Mouse (Mus musculus) neural tube, embryonic 13.5 days (tissue): ENCODE data around the gene Zfp423. TPM values are rescaled to one million over a fixed set of nuclear protein-coding genes. Genes with fewer than 3 reads are reported as not detected.

Experiments used
- ATAC-seq: fragments of 200-750 bp; cut with Nextera tagmentation; 2 replicates; pipeline ENCODE4 v1.8.0; 2017; ENCODE audit warnings: low read depth, mild to moderate bottlenecking, moderate TSS enrichment, moderate library complexity
- H3K27ac ChIP-seq: fragments of 300-500 bp; sonication (generic); replicated peaks from 2 replicates; pipeline ENCODE4 v1.5.1; 2015; ENCODE audit warnings: moderate library complexity, mild to moderate bottlenecking, inconsistent platforms
- H3K27me3 ChIP-seq: fragments of 300-500 bp; sonication (generic); 2 replicates; pipeline ENCODE4 v1.6.1; 2015; ENCODE audit warnings: mild to moderate bottlenecking, inconsistent platforms
- H3K36me3 ChIP-seq: fragments of 300-500 bp; sonication (generic); 2 replicates; pipeline ENCODE4 v1.6.1; 2015; ENCODE audit warnings: mild to moderate bottlenecking, inconsistent platforms
- H3K4me1 ChIP-seq: fragments of 300-500 bp; sonication (generic); replicated peaks from 2 replicates; pipeline ENCODE4 v1.6.1; 2015; ENCODE audit warnings: inconsistent platforms
- H3K4me2 ChIP-seq: fragments of 300-500 bp; sonication (generic); 2 replicates; pipeline ENCODE4 v1.6.1; 2015; ENCODE audit warnings: inconsistent platforms, mild to moderate bottlenecking, moderate library complexity
- H3K4me3 ChIP-seq: fragments of 300-500 bp; sonication (generic); 2 replicates; pipeline ENCODE4 v1.5.1; 2015; ENCODE audit warnings: mild to moderate bottlenecking, inconsistent platforms
- H3K9ac ChIP-seq: fragments of 300-500 bp; sonication (generic); 2 replicates; pipeline ENCODE4 v1.6.1; 2015; ENCODE audit warnings: moderate library complexity, mild to moderate bottlenecking, inconsistent platforms
- H3K9me3 ChIP-seq: fragments of 300-500 bp; sonication (generic); 2 replicates; pipeline ENCODE4 v1.6.1; 2016; ENCODE audit warnings: inconsistent platforms
- WGBS: fragments of 180-500 bp; shearing (Covaris S2); methylation state at CpG from one replicate; pipeline ENCODE4 v1.1.7; 2015; 5-methylcytosine and 5-hydroxymethylcytosine counted together
- polyA plus RNA-seq: library from polyadenylated mRNA; unstranded; fragments of >200 nt; fragmentation: Nextera tagmentation; extraction: Ambion mirVana; gene quantifications from 2 replicates; pipeline ENCODE4 v1.2.1, GENCODE M21; 2015

The Zfp423 gene
- polyA plus RNA-seq, result 35.5 and 57.9 TPM in 2 replicates

- H3K36me3 ChIP-seq, result no peaks in the 10 kb centered on the region
- H3K27ac ChIP-seq, result peak within 1 kb of the TSS; percentile 99
- peaks cover 9% of the 10 kb centered on the region; the same call in 1 of the 2 replicates for H3K27me3 ChIP-seq
- 1% methylated on average over 37 of the region's 48 CpGs for WGBS
- peak; percentile 13; the same call in 1 of the 2 replicates for ATAC-seq
- peak within 1 kb of the TSS; percentile 95 for H3K4me2 ChIP-seq
- H3K9me3 ChIP-seq, result no peaks in the 10 kb centered on the region
- peak within 1 kb of the TSS; percentile 98 for H3K9ac ChIP-seq
- H3K4me1 ChIP-seq, result peaks cover 70% of the 10 kb centered on the region
- peak within 1 kb of the TSS; percentile 93 for H3K4me3 ChIP-seq
Observed at GRCm38 (mm10) chr8:87959320-87959920, at the start of gene Zfp423. Gene Zfp423 (minus strand): TSS chr8:87959595.

GRCm38 (mm10) chr8:88006811-88007210, 47.4 kb upstream of the Zfp423 start:
- Histone ChIP-seq H3K36me3 (no peaks in the 10 kb centered on the region), H3K27ac (no peak overlapping the region), H3K4me1 (peaks cover 3% of the 10 kb centered on the region), H3K9me3 (no peaks in the 10 kb centered on the region), H3K4me3 (no peak overlapping the region), H3K4me2 (no peak overlapping the region), H3K9ac (no peak overlapping the region), H3K27me3 (no peaks in the 10 kb centered on the region)
- 77% methylated on average over 5 of the region's 5 CpGs for WGBS
- ATAC-seq, result no peak

- no peaks in the 10 kb centered on the region for H3K36me3 ChIP-seq
- H3K4me2 ChIP-seq, result no peak overlapping the region
- 50% methylated on average over 5 of the region's 5 CpGs for WGBS
- ATAC-seq, result no peak
- no peaks in the 10 kb centered on the region for H3K9me3 ChIP-seq
- H3K4me1 ChIP-seq, result no peaks in the 10 kb centered on the region
- no peak overlapping the region for H3K27ac ChIP-seq
- no peaks in the 10 kb centered on the region for H3K27me3 ChIP-seq
- no peak overlapping the region for H3K4me3 ChIP-seq
- no peak overlapping the region for H3K9ac ChIP-seq
Observed at GRCm38 (mm10) chr8:87984778-87985177, 25.4 kb upstream of the Zfp423 start.

- 47% methylated on average over 8 of the region's 8 CpGs for WGBS
- Histone ChIP-seq H3K9me3 (no peaks in the 10 kb centered on the region), H3K27ac (no peak overlapping the region), H3K9ac (no peak overlapping the region), H3K4me3 (no peak overlapping the region), H3K4me1 (no peaks in the 10 kb centered on the region), H3K4me2 (no peak overlapping the region), H3K27me3 (no peaks in the 10 kb centered on the region), H3K36me3 (no peaks in the 10 kb centered on the region)
- no peak for ATAC-seq
Observed at GRCm38 (mm10) chr8:87984032-87984431, 24.6 kb upstream of the Zfp423 start.

GRCm38 (mm10) chr8:87982936-87983335, 23.5 kb upstream of the Zfp423 start:
- Histone ChIP-seq H3K9ac (no peak overlapping the region), H3K27me3 (no peaks in the 10 kb centered on the region), H3K36me3 (no peaks in the 10 kb centered on the region), H3K27ac (no peak overlapping the region), H3K4me3 (no peak overlapping the region), H3K9me3 (no peaks in the 10 kb centered on the region), H3K4me2 (no peak overlapping the region), H3K4me1 (no peaks in the 10 kb centered on the region)
- ATAC-seq, result no peak
- WGBS, result 85% methylated on average over 4 of the region's 4 CpGs

GRCm38 (mm10) chr8:87975466-87975809, 16.0 kb upstream of the Zfp423 start:
- no peak; the same call in 1 of the 2 replicates for ATAC-seq
- Histone ChIP-seq H3K4me3 (no peak overlapping the region), H3K4me2 (no peak overlapping the region), H3K9me3 (no peaks in the 10 kb centered on the region), H3K4me1 (peaks cover 20% of the 10 kb centered on the region), H3K27me3 (peaks cover 15% of the 10 kb centered on the region), H3K36me3 (no peaks in the 10 kb centered on the region), H3K9ac (no peak overlapping the region), H3K27ac (0 out of 2 replicates have a peak overlapping the region, but pooled peaks have one; percentile 30)
- WGBS, result 13% methylated on average over 1 of the region's 1 CpGs

GRCm38 (mm10) chr8:87974759-87975465, 15.5 kb upstream of the Zfp423 start:
- peak overlapping the region; percentile 34; the same call in 1 of the 2 replicates for H3K27ac ChIP-seq
- no peaks in the 10 kb centered on the region for H3K9me3 ChIP-seq
- ATAC-seq, result peak; percentile 47; the same call in 1 of the 2 replicates
- H3K27me3 ChIP-seq, result peaks cover 15% of the 10 kb centered on the region
- WGBS, result 2% methylated on average over 24 of the region's 24 CpGs
- peak overlapping the region; percentile 57 for H3K4me2 ChIP-seq
- peak overlapping the region; percentile 57 for H3K9ac ChIP-seq
- peak overlapping the region; percentile 27 for H3K4me3 ChIP-seq
- peaks cover 20% of the 10 kb centered on the region for H3K4me1 ChIP-seq
- no peaks in the 10 kb centered on the region for H3K36me3 ChIP-seq

- 11% methylated on average over 21 of the region's 21 CpGs for whole genome bisulfite sequencing
- Histone ChIP-seq H3K9me3 (no peaks in the 10 kb centered on the region), H3K27me3 (peaks cover 15% of the 10 kb centered on the region), H3K4me2 (peak overlapping the region; percentile 57), H3K4me1 (peaks cover 20% of the 10 kb centered on the region), H3K9ac (peak overlapping the region; percentile 57), H3K4me3 (peak overlapping the region; percentile 27), H3K27ac (peak overlapping the region; percentile 34; the same call in 1 of the 2 replicates), H3K36me3 (no peaks in the 10 kb centered on the region)
- no peak for ATAC-seq
Observed at GRCm38 (mm10) chr8:87974122-87974758, 14.8 kb upstream of the Zfp423 start.

GRCm38 (mm10) chr8:87967866-87968620, 8.6 kb upstream of the Zfp423 start:
- no peak for ATAC-seq
- Histone ChIP-seq H3K4me3 (no peak overlapping the region), H3K27me3 (peaks cover 4% of the 10 kb centered on the region; the same call in 1 of the 2 replicates), H3K4me2 (no peak overlapping the region), H3K36me3 (no peaks in the 10 kb centered on the region), H3K4me1 (peaks cover 24% of the 10 kb centered on the region), H3K9me3 (no peaks in the 10 kb centered on the region), H3K27ac (no peak overlapping the region; the same call in 1 of the 2 replicates), H3K9ac (peak overlapping the region; percentile 9; the same call in 1 of the 2 replicates)
- whole genome bisulfite sequencing, result 28% methylated on average over 8 of the region's 8 CpGs

GRCm38 (mm10) chr8:87967057-87967820, 7.8 kb upstream of the Zfp423 start:
- ATAC-seq, result no peak
- Histone ChIP-seq H3K4me3 (no peak overlapping the region), H3K36me3 (no peaks in the 10 kb centered on the region), H3K4me2 (no peak overlapping the region), H3K27ac (no peak overlapping the region; the same call in 1 of the 2 replicates), H3K27me3 (peaks cover 4% of the 10 kb centered on the region; the same call in 1 of the 2 replicates), H3K9me3 (no peaks in the 10 kb centered on the region), H3K4me1 (peaks cover 32% of the 10 kb centered on the region), H3K9ac (0 out of 2 replicates have a peak overlapping the region, but pooled peaks have one; percentile 9)
- 19% methylated on average over 2 of the region's 2 CpGs for WGBS
